Mouse (Mus musculus) lung, embryonic 16.5 days (tissue): ENCODE measurements around the gene Krt31. TPM values are rescaled to one million over a fixed set of nuclear protein-coding genes. Genes with fewer than 3 reads are reported as not detected.
A peak's percentile ranks its signal among the peaks of the same experiment; 100 is the strongest.

ENCODE experiments used
- ATAC-seq: fragments of 200-750 bp; cut with Nextera tagmentation; 2 replicates; pipeline ENCODE4 v1.8.0; 2017; ENCODE audit warnings: low read depth, mild to moderate bottlenecking, moderate library complexity
- H3K27ac ChIP-seq: fragments of 300-500 bp; sonication (generic); 2 replicates; pipeline ENCODE4 v1.5.1; 2014; ENCODE audit warnings: mild to moderate bottlenecking, control low read depth, low read length
- H3K27me3 ChIP-seq: fragments of 300-500 bp; sonication (generic); 2 replicates; pipeline ENCODE4 v1.6.1; 2014; ENCODE audit warnings: low read depth, low read length, mixed read lengths; ENCODE audit not compliant: control insufficient read depth, insufficient read depth
- H3K36me3 ChIP-seq: fragments of 300-500 bp; sonication (generic); 2 replicates; pipeline ENCODE4 v1.6.1; 2014; ENCODE audit warnings: low read length; ENCODE audit not compliant: control insufficient read depth, insufficient read depth
- H3K4me1 ChIP-seq: fragments of 300-500 bp; sonication (generic); replicated peaks from 2 replicates; pipeline ENCODE4 v1.6.1; 2014; ENCODE audit warnings: low read length, mixed read lengths; ENCODE audit not compliant: control insufficient read depth, insufficient read depth
- H3K4me2 ChIP-seq: fragments of 300-500 bp; sonication (generic); 2 replicates; pipeline ENCODE4 v1.6.1; 2014; ENCODE audit warnings: low read depth, low read length, control low read depth
- H3K4me3 ChIP-seq: fragments of 300-500 bp; sonication (generic); 2 replicates; pipeline ENCODE4 v1.5.1; 2014; ENCODE audit warnings: mild to moderate bottlenecking, low read length, control low read depth
- H3K9ac ChIP-seq: fragments of 300-500 bp; sonication (generic); 2 replicates; pipeline ENCODE4 v1.6.1; 2014; ENCODE audit warnings: low read length, control low read depth
- H3K9me3 ChIP-seq: fragments of 300-500 bp; sonication (generic); 2 replicates; pipeline ENCODE4 v1.6.1; 2016; ENCODE audit warnings: low read length; ENCODE audit not compliant: control insufficient read depth
- WGBS: fragments of 180-500 bp; shearing (Covaris S2); extraction: QIAGEN DNeasy Blood & Tissue Kit; methylation state at CpG from one replicate; pipeline ENCODE4 v1.1.7; 2014; 5-methylcytosine and 5-hydroxymethylcytosine counted together
- polyA plus RNA-seq: library from polyadenylated mRNA; unstranded; fragments of >200 nt; fragmentation: Nextera tagmentation; extraction: Ambion mirVana; gene quantifications from 2 replicates; pipeline ENCODE4 v1.2.1, GENCODE M21; 2015

Gene Krt31
- 0.10 and 0.21 TPM in 2 replicates for polyA plus RNA-seq

GRCm38 (mm10) chr11:100050451-100050850, at the start of gene Krt31:
Gene Krt31 (minus strand): TSS chr11:100050551.
- WGBS: 75% methylated on average over 3 of the region's 3 CpGs

GRCm38 (mm10) chr11:100097819-100098218, 47.5 kb upstream of the Krt31 start:
- Histone ChIP-seq H3K4me1 (no peaks in the 10 kb centered on the region), H3K4me3 (no peak overlapping the region), H3K27ac (no peak overlapping the region), H3K4me2 (no peak overlapping the region), H3K9ac (no peak overlapping the region), H3K9me3 (no peaks in the 10 kb centered on the region), H3K27me3 (no peaks in the 10 kb centered on the region), H3K36me3 (no peaks in the 10 kb centered on the region)
- ATAC-seq: peak; percentile 47; the same call in 1 of the 2 replicates
- WGBS: 49% methylated on average over 9 of the region's 9 CpGs

More at GRCm38 (mm10) chr11:100050451-100050850, at the start of gene Krt31:
- Histone ChIP-seq H3K27ac (no peak within 1 kb of the TSS), H3K4me2 (no peak within 1 kb of the TSS), H3K36me3 (no peaks in the 10 kb centered on the region), H3K9ac (no peak within 1 kb of the TSS), H3K27me3 (no peaks in the 10 kb centered on the region), H3K9me3 (no peaks in the 10 kb centered on the region), H3K4me1 (no peaks in the 10 kb centered on the region), H3K4me3 (no peak within 1 kb of the TSS)
- ATAC-seq: no peak

- Histone ChIP-seq H3K9ac (no peak within 1 kb of the TSS), H3K27me3 (no peaks in the 10 kb centered on the region), H3K36me3 (no peaks in the 10 kb centered on the region), H3K9me3 (no peaks in the 10 kb centered on the region), H3K4me3 (no peak within 1 kb of the TSS), H3K4me2 (no peak within 1 kb of the TSS), H3K4me1 (no peaks in the 10 kb centered on the region), H3K27ac (no peak within 1 kb of the TSS)
- no peak for ATAC-seq
- WGBS: 87% methylated on average over 9 of the region's 9 CpGs
Observed at GRCm38 (mm10) chr11:100096141-100096540, 45.8 kb upstream of the Krt31 start, which contains the start of gene Krt35. Gene Krt35 (minus strand): TSS chr11:100096241.

- H3K4me3 ChIP-seq: no peak overlapping the region
- WGBS: 61% methylated on average over 7 of the region's 7 CpGs
- no peak overlapping the region for H3K4me2 ChIP-seq
- H3K9me3 ChIP-seq: no peaks in the 10 kb centered on the region
- H3K9ac ChIP-seq: no peak overlapping the region
- H3K27me3 ChIP-seq: no peaks in the 10 kb centered on the region
- H3K4me1 ChIP-seq: no peaks in the 10 kb centered on the region
- ATAC-seq: no peak
- no peaks in the 10 kb centered on the region for H3K36me3 ChIP-seq
- H3K27ac ChIP-seq: no peak overlapping the region
Observed at GRCm38 (mm10) chr11:100088378-100089025, 38.2 kb upstream of the Krt31 start.

GRCm38 (mm10) chr11:100087861-100088260, 37.5 kb upstream of the Krt31 start, which contains the start of gene Krt32:
Gene Krt32 (minus strand): TSS chr11:100088226.
- H3K9me3 ChIP-seq: no peaks in the 10 kb centered on the region
- H3K4me1 ChIP-seq: no peaks in the 10 kb centered on the region
- H3K4me2 ChIP-seq: no peak within 1 kb of the TSS
- H3K27ac ChIP-seq: no peak within 1 kb of the TSS
- 83% methylated on average over 10 of the region's 10 CpGs for WGBS
- no peak within 1 kb of the TSS for H3K9ac ChIP-seq
- no peaks in the 10 kb centered on the region for H3K27me3 ChIP-seq
- H3K36me3 ChIP-seq: no peaks in the 10 kb centered on the region
- ATAC-seq: no peak
- no peak within 1 kb of the TSS for H3K4me3 ChIP-seq

- no peaks in the 10 kb centered on the region for H3K4me1 ChIP-seq
- H3K9ac ChIP-seq: no peak overlapping the region
- no peak overlapping the region for H3K4me2 ChIP-seq
- 39% methylated on average over 1 of the region's 1 CpGs for WGBS
- peak; percentile 43; the same call in 1 of the 2 replicates for ATAC-seq
- no peak overlapping the region for H3K4me3 ChIP-seq
- peak overlapping the region; percentile 44; the same call in 1 of the 2 replicates for H3K27ac ChIP-seq
- no peaks in the 10 kb centered on the region for H3K36me3 ChIP-seq
- H3K27me3 ChIP-seq: no peaks in the 10 kb centered on the region
- no peaks in the 10 kb centered on the region for H3K9me3 ChIP-seq
Observed at GRCm38 (mm10) chr11:100073873-100074272, 23.5 kb upstream of the Krt31 start.

- 54% methylated on average over 17 of the region's 17 CpGs for WGBS
- H3K36me3 ChIP-seq: no peaks in the 10 kb centered on the region
- no peak overlapping the region for H3K9ac ChIP-seq
- peak overlapping the region; percentile 41 for H3K27ac ChIP-seq
- H3K27me3 ChIP-seq: no peaks in the 10 kb centered on the region
- H3K4me1 ChIP-seq: peaks cover 5% of the 10 kb centered on the region; the same call in 1 of the 2 replicates
- H3K4me3 ChIP-seq: no peak overlapping the region
- peak; percentile 93 for ATAC-seq
- no peaks in the 10 kb centered on the region for H3K9me3 ChIP-seq
- H3K4me2 ChIP-seq: no peak overlapping the region
Observed at GRCm38 (mm10) chr11:100067293-100068036, 17.1 kb upstream of the Krt31 start.

- Histone ChIP-seq H3K27ac (peak overlapping the region; percentile 41), H3K9ac (no peak overlapping the region), H3K9me3 (no peaks in the 10 kb centered on the region), H3K27me3 (no peaks in the 10 kb centered on the region), H3K4me1 (peaks cover 5% of the 10 kb centered on the region; the same call in 1 of the 2 replicates), H3K4me3 (no peak overlapping the region), H3K36me3 (no peaks in the 10 kb centered on the region), H3K4me2 (no peak overlapping the region)
- 45% methylated on average over 12 of the region's 12 CpGs for WGBS
- no peak for ATAC-seq
Observed at GRCm38 (mm10) chr11:100066236-100067010, 16.1 kb upstream of the Krt31 start.

GRCm38 (mm10) chr11:100058875-100059274, 8.5 kb upstream of the Krt31 start:
- 77% methylated on average over 8 of the region's 8 CpGs for WGBS
- H3K27ac ChIP-seq: no peak overlapping the region
- H3K27me3 ChIP-seq: no peaks in the 10 kb centered on the region
- H3K9me3 ChIP-seq: no peaks in the 10 kb centered on the region
- H3K4me2 ChIP-seq: no peak overlapping the region
- H3K4me3 ChIP-seq: no peak overlapping the region
- ATAC-seq: no peak
- no peak overlapping the region for H3K9ac ChIP-seq
- no peaks in the 10 kb centered on the region for H3K4me1 ChIP-seq
- H3K36me3 ChIP-seq: no peaks in the 10 kb centered on the region
